Mouse (Mus musculus) liver (tissue): Measurements from ENCODE around the gene Ncstn.

Experiments
- DNase-seq: peaks from one replicate; pipeline ENCODE4 v3.0.0-alpha.2; 2020; ENCODE audit warnings: mixed read lengths

Ncstn gene

DNA sequence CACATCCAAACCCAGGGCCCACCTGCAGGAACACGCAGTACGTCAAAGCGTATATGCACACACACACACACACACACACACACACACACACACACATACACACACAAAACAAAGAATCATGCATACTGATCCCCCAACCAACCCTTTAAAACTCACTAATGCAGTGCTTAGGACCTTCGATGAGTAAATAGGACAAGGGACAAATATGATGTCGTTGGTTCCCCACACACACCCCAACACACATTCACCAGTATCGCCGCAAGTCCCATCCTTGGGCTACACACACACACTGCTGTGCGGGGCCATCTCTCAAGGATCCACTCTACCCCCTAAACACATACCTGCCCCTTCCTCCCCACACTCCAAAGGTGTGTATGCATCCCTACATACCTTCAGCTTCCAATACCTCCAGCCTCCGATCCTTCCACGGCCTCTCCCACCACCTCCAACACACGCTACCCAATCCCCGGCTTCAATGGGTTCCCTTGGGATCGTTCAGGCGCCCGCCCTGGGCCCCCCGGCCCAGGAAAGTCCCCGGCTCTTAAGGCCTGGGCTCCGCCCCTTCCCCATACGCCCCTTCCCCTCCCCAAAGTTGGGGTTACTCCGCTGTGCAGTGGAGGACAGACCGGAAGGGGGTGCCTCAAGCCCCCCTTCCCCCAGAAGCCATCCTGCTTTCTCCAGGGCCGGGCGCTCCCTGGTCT lies 56.2 kb downstream of the Ncstn start:
- peak; percentile 39 for DNase-seq

DNA sequence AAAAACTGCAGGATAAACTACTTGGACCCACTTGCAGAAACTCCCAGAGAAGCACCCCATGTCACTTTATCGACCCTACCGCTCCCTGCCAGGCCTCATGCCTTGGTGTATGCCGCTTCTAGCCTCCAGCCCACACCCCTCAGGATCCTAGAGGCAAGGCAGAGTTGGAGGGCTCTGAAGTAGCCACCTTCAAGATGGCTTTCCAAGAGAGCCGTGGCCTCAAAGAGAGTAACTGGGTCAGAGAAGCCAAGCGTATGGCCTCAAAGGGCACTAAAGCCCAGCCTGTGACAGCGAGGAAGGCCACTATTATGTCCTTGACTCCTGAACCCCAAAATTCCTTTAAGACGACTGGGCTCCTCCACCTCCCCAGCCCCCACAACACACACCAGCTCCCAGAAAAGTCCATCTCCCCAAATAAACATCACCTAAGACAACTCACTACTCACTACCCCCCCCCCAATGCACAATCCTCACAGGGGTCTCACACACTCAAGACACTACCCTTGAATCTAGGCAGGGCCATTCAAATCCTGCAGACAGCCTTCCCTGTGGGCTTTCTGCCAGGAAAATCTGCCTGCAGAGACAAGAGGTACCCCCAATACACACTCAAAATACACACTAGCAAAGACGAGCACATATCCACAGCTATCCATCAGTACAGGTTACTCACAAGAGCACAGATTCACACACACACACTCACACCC lies 57.2 kb downstream of the Ncstn start:
- no peak for DNase-seq

DNA sequence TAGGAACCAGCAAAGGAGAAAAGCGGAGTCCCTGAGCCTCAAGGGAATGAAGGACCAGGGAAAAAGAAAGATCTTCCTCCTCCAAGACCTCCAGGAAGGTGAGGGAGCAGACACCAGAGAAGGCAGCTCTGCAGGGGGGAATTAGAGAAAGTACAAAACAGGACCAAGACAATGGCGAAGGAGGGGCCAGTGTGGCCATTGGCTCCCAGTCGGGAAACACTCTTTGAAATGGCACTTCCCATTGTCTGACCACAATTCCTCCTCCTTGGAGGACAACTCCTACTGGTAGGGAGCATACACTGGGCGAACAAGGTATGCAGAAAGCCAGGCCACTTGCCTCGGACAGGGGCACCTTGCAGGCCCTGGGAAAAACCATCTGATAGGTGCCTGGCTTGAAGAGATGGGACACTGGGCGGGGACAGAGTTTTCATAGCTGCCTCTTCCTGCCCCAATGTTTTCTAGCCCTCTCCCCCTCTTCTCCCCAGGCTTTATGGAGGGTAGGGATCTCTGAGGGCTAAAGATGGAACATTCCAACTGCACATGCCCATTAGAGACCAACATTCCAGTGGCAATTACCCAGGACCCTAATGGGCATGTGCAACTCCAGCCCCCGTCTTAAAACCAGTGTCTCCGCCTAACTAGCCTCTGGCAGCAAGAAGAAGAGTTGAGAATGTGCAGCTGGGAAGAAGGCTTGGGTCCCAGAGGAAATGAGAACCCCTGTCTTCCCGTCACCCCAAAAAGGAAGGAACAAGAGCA lies 58.3 kb downstream of the Ncstn start:
- DNase-seq, result no peak

DNA sequence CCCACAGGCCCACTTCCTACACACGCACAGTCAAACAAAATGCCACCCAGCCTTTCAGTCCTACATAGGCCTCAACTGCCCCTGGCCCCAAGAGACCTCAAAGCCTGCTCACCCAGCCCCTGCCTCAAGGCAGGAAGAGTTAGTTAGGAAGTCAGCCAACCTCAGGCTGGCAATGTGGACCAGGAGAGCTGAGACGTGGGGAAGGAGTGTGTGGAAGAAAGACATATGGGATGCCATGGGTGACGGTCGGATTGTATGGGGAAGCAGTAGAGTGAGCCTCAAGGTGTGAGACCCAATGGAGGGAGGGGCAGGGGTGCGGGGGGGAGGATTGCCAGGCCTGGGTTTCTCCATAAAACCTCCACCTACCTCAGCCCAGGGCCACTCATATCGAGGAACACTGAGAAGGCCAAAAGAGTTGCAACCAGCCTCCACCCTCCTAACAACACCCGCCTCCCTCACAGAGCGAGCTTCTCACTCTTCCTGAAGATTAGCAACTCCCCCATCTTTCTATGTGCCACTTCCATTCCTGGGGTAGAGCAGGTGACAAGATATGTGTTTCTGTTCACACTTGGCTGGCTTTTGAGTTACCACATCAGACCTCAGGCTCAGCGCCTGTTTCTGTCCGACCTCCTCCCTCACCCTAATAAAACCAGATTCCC lies 62.6 kb downstream of the Ncstn start:
- no peak for DNase-seq

GRCm38 (mm10) chr1:172019339-172019738 lies 63.3 kb downstream of the Ncstn start:
- DNase-seq, result no peak

DNA sequence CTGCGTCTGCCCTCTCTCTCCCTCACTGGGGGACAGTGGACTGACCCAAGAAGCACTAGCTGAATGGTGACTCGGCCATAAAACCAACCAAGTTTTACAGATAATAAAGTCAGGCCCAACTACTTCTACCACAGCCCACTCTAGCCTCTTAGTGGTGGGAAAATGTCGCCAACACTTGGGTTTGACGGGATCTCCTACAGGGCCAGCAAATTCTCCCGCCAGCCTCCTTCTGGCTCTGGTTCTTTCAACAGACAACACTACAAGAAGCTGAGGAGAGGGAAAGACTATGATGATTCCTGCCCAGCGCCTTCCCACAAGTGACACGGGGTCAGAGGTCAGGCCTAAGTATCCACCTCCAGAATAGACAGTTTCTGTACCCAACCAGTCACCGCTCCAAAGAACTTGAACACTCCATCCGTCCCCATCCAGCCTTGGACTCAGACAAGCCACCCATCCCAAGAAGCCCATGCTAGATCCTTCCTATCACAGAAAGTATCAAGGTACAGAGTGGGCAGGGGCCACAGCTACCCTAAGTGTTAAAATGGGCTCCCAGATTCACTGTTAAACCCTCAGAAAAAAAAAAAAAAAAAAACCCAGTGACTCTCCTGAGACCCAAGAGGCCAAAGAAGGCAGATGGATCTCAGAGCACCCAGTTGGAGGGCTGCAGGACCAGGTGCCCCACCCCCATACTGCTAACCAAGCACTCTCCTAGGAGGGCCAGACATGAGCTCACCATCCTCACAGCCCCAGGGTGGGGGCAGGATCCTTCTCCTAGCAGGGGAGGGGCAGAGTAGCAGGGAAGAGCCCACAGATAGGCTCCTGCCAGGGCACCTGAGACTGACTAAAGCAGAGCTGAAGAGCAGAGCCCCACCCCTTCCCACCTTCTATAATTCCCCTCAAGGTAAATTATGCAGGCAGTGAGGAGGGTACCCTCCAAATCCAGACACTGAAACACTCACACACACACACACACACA lies 64.0 kb downstream of the Ncstn start:
- no peak for DNase-seq

- no peak for DNase-seq
Observed at GRCm38 (mm10) chr1:172017517-172018070, 65.0 kb downstream of the Ncstn start.

DNA sequence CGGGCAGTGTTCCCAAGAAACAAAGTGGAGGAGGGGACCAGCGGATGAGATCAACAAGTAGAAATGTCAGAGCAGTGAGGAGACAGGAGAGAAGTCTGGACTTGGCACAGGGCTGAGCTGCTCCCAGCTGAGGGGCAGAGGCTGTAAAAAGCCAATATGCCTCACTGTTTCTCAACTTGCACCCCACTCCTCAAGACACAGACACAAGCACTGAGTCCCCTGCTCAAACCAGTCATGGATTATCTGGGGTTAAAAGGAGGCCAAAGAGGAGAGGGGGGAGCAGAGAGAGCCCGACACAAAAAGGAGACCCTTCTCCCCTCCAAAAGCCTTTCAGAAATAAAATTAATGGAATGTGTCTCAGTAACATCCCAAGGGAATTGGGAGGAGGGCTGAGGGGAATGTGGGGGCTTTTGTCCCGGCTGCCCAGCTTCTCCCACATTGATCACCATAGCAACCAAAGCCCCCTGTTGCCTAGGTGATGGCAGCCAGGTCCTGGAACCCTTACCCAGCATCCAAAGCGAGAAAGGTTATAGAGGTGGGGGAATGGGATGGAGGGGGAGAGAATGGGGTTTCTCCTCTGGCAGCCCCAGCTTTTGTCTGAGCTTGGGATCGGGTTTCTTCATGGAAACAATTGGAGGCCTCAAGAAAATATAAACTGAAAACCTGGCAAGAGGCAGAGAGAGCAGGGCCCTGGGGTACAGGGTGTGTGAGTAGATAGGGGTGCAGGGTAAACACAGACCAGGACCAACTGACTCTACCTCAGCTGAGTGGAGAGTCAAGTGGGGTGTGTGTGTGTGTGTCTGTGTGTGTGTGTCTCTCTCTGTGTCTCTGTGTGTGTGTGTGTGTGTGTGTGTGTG lies 65.7 kb downstream of the Ncstn start:
- no peak for DNase-seq

- DNase-seq, result no peak
Observed at GRCm38 (mm10) chr1:172016031-172016430, 66.6 kb downstream of the Ncstn start.
